Mouse (Mus musculus): Measurements from ENCODE around the gene Maml2.

The Maml2 gene

DNA sequence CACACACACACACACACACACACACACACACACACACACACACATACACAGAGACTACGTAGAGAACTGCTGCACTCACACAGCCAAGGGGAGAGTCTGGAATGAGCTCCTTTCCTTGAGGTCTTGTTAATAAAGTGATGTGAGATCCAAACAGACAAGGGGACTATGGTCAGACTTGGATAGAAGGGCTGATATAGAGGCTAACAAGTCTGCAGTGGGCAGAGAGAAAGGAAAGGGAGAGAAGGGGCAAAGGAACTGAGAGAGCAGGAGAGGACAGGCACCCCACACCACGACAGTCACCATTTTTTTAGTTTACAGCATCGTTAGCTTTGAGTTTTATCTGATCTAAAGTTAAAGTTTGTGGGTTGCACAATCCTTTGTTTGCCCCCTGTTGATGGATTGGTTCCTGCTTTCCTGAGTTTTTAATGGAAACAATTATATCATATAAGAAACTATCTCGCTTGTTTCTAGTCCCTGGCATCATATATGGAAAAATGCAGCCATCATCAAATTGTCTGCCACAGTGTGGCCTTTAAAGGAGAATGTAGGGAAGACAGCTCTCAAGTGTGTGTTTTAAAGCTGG is 149.0 kb downstream of the Maml2 start, which contains the start of gene Gm17571:
Gene Gm17571, minus strand, starts transcription at position 51 of the 583 bp plus-strand sequence.
- no peak for DNase-seq (ENCODE audit: low spot score)

DNA sequence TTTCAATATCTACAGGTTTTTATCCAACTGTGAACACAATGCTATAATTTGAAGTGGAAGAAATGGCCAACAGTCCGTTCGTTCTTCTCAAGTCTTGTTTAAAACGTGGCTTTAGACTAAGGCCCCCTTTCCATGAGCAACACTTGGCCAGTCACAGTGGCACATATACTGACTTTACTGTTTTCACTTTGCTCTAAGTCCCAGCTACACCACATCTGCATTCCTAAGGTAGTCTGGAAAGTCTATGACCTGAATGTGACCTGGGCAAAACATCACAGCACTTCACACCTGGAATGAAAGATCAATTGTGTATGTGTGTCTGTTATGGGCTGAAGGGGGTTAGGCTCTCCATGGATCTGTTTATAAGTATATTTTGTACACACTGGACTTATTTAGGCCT is 151.0 kb downstream of the Maml2 start:
- DNase-seq (ENCODE audit: low spot score) = no peak

DNA sequence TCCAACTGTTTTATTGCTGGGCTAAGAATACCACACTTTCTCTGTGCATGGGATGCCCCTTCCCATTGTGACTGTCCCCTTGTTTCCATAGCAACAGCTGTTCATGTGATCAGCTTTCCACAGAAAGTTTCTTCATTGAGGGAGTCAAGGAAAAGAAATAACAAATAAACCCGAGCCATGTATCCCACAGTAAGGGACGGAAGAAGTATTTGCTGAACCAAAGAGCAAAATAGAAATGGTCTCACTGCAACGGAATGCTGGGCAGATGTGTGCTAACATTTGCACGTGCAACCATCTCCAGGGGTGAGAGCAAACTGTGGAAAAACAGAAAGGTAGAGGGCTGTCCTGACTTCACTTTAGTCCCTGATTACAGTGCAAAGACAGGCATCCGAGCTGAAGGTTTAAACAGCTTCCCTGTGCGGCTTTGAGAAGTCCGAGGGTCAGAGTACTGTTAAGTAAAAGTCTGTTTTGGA is 156.9 kb downstream of the Maml2 start:
- no peak for DNase-seq (ENCODE audit: low spot score)

DNA sequence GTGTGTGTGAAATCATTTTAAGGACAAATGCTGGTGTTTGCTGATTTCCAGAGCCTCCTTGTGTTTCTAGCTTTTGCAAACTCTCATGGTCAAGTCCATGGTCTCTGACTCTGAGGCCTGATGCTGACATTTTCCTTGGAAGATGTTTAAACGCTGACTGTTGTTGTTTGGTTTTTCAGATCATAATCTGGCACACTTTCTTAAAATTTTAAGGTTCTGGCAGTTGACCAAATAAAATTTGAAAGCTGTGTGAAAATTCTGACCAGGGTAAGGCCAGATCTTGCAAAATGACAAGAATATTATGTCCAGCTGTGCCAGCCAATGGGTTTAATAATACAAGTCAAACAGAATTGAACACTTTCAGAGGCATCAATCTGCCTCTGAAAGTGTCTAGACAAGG is 157.5 kb downstream of the Maml2 start:
- DNase-seq (ENCODE audit: low spot score) = no peak

DNA sequence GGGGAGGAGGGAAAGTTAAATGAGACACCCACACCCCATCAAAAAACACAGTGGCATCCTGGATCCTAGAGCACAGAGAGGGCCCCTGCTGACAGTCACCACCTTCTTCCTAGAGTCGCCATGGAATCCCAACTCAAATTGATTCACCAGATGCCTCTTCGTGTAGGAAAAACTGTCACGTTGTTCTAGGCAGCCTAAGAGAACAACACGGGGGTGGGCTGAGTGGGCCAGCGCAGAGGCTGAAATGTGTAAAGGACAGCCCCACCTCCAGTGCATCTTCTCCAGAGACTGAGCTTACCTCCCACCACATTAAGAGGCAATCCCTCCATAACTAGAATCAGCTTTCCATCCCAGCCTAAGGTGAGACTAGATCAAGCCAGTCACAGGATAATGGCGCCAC is 160.0 kb downstream of the Maml2 start:
- DNase-seq (ENCODE audit: low spot score) = no peak

DNA sequence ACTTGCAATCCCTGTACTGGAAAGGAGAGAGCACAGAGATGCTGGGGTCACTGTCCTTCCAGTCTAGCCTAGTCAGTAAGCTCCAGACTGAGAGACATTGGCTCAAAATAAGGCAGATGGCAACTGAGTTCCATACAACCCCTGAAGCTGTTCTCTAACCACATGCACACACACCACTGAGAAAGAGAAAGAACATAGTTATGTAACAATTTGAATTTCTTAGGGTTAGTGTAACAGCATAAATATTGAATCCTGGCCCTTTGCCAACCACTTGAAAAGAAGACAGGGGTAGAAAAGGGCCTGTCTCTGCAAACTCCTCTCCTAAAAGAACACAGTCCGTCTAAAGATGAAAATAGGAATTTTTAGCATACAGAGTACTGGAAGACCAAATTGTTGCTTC is 161.6 kb downstream of the Maml2 start:
- no peak for DNase-seq (ENCODE audit: low spot score)

DNA sequence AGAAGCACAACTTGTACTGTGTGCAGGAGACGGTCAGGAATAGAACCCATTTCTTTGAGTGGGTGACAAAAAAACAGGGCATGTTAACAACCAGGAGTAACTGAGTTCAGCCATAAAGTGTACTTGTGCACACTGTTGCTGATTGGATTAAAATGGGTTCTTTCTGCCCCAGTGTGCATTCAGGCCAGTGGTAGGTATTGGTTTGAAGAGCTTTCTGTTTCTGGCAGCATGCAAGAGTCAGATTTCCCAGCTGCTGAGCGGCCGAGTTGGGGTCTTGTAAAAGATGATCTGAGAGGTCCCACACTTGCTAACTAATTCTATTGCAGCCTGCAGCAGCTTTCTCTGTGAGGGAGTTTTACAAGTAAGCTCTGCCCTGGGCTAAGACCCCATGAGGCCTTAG is 162.3 kb downstream of the Maml2 start:
- no peak for DNase-seq (ENCODE audit: low spot score)

DNA sequence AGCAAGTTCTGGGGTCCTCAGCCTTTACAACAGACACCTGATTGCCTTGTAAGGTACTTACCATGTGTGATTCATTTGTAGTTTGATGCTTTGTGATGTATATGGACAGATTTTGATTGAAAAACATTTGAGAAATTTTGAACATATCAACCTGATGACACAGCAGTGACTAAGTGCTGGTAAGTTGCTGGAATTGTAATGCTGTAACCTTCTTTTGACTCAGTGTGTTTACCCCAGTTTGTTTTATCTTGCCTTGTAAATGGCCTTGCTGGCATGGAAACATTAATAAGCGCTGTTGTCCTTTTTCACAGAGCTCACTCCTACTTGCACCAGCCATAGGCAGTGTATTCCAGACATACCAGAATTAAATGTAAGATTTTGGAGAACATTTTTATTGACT is 163.2 kb downstream of the Maml2 start:
- DNase-seq (ENCODE audit: low spot score) = no peak

DNA sequence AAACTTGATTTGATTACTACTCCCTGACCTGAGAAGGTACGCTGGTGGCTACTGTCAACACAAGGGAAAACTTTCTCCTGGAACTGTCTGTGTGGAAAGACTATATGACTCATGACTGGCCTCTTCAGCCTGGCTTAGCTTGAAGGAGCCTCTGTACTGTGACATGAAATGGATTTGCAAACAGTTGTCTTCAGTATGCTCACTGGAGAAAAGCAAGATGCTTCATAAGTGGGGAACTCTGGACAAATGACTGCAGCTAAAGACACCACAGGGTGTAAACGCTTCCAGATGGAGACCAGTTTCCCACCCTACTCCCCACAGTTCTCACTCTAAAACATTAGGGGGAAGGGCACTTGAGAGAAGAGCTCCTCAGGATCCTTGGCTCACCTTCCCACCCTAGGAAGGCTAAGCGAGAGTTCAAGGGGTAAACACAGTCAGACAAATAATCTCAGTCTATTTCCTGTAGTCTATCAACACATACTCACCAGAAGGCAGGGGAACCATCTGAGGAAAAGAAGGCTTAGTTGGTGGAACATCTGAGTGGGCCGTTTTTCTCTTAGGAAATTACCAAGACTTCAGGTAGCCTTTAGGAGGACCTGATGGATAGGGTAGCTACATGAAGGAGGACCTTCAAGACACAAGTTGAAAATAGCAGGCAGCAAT is 167.7 kb downstream of the Maml2 start:
- no peak for DNase-seq (ENCODE audit: low spot score)

DNA sequence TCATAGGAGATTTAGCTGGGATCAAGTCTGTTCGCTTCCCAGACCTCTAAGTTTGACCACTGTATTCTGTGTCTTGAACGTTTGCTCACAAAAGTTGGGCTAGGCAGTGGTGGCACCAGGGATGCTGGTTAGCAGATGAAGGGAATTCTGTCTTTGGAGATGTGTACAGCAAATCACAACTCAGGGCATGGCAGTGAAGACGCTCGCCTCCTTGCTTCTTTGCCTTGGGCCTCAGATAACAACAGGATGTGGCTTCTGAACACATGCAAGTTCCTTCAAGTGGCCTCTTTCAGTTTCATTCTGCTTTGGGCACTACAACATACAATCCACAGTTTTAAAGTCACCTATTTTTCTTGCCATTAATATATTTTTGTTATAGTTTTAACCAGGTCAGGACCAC is 168.6 kb downstream of the Maml2 start:
- DNase-seq (ENCODE audit: low spot score) = peak; percentile 22

DNA sequence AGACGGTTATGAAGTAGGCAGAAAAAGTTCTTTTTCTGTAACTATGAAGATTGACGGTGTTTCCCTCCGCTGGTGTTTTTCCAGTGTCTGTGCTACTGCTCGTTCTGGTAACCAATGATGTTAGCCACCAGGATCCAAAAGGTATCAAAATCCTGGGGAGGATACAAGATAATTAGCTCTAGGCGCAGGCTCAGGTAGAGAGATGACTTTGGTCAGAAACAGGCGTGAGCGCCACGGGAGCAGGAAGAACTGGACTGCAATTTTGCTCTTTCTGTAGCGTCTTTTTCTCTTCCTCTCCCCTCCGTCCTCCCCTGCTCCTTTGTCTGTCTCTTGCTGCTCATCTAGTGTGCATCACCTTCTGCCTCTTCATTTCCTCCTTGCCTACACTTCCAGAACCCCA is 169.1 kb downstream of the Maml2 start:
- DNase-seq (ENCODE audit: low spot score) = no peak

DNA sequence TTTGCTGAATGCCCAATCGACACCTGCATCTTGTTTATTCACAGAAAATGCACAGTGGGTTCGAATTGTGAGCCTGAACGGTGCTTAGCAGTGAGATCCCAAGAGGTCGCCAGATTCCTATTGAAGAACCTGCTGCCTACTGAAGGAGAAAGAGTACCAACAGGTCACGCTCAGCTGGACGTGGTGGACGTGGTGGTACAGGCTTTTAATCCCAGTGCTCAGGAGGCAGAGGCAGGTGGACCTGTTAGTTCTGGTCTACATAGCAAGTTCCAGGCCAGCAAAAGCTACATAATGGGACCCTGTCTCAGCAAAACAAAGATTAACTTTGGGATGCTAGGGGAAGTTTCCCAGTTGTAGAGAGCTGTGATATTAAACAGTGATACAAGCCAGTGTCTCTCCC is 170.0 kb downstream of the Maml2 start:
- DNase-seq (ENCODE audit: low spot score) = no peak

DNA sequence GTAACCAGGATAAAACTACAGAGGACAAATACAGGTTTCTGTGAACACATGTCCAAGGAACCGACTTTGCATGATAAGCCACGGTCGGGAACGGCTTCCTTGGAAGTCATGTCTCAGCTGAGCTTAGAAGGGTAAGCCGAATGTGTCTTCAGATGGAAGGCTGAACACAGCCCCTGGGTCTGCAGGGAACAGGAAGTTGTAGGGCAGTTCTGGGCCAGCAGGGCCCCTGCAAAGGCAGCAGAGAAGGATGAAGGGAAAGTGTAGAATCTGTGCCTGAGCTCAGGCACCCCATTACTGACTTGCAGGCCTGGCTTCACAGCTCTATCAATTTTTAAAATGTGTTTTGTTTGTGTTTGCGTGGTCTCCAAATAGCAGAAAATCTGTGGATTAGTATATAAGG is 171.0 kb downstream of the Maml2 start:
- DNase-seq (ENCODE audit: low spot score) = no peak

DNA sequence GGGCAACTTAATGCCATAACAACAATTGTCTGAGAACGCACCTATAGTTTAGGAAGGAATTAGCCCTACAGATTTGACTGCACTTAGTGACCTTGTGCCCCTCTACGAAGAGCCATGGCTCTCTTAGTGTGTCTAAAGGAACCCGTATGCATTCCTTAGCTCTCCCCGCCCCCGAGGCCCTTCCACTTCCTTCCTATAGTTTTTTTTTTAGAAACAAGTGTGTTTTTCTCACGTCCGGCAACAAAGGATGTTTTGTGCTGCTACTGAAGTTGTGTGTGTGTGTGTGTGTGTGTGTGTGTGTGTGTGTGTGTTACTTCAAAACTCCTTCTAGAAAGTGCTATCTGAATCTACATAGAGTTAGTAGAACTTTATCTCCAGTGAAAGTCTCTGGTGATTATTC is 172.3 kb downstream of the Maml2 start:
- DNase-seq (ENCODE audit: low spot score) = peak; percentile 11

DNA sequence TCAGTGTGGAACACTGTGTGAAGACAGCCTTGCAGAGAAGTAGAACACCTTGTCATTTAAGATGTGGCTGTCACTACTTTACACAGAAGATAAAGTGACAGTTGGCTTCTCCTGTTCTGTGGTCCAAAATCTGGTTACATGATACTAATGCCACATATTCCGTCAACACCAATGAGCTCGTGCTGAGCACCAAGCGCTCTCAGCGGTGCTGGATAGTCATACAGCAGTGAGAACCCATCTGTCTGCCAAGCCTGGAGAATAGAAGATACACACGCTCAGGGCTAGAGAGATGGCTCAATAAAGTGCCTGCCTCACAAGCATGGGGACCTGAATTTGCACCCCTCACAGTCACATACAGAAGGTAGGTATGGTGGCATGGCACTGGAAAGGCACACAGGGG is 177.2 kb downstream of the Maml2 start:
- DNase-seq (ENCODE audit: low spot score) = no peak

DNA sequence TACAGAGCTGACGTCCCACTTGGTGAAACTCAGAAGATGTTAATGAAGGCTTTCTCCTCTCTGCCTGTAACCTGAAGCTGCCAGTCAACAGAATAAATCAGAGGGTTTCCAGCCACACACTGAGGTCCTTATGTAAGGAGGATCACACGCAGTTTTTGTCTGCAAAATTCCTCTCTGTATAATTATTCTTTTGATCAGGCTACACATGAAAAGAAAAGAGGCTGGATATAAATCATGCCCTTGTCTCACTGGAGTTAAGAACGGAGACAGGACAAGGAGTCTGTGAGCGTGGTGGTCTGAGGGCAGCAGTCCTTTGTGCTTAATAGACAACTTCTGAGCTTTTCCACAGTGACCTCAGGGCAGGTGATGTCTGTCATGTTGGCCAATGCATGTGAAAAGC is 181.5 kb downstream of the Maml2 start:
- DNase-seq (ENCODE audit: low spot score) = no peak

DNA sequence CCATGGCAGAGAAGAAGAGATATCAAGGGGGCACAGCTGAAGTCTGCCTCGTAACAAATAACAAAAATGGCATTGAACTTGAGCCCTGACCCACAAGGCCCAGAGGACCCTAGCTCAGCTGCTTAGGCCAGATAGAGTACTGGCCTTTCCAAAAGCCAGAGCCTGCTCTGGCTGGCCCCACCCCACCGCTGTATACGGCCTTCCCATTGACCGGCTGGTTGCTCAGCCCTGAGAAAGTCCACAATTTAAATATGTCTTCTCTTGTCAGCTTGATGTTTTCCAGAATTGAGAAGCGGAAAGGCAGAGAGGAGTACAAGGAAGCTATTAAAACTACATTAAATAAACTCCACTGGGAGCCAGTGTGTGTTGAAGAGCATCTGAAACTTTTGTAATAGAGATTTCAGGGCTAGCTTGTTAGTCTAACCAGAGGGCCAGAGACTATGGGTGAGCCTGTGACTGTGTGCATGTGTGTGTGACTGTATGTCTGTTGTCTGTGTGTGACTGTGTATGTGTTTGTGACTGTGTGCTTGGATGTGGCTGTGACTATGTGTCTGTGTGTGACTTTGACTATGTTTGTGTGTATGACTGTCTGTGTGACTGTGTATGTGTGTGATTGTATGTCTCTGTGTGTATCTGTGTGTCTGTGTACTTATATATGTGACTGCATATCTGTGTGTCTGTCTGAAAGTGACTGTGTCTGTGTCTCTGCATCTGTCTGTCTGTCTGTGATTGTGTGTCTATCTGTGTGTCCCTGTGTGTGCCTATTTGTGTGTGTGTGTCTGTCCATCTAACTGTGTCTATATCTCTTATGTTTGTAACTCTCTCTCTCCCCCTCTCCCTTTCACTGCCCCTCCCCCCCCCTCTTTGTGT is 185.7 kb downstream of the Maml2 start:
- DNase-seq (ENCODE audit: low spot score) = no peak

DNA sequence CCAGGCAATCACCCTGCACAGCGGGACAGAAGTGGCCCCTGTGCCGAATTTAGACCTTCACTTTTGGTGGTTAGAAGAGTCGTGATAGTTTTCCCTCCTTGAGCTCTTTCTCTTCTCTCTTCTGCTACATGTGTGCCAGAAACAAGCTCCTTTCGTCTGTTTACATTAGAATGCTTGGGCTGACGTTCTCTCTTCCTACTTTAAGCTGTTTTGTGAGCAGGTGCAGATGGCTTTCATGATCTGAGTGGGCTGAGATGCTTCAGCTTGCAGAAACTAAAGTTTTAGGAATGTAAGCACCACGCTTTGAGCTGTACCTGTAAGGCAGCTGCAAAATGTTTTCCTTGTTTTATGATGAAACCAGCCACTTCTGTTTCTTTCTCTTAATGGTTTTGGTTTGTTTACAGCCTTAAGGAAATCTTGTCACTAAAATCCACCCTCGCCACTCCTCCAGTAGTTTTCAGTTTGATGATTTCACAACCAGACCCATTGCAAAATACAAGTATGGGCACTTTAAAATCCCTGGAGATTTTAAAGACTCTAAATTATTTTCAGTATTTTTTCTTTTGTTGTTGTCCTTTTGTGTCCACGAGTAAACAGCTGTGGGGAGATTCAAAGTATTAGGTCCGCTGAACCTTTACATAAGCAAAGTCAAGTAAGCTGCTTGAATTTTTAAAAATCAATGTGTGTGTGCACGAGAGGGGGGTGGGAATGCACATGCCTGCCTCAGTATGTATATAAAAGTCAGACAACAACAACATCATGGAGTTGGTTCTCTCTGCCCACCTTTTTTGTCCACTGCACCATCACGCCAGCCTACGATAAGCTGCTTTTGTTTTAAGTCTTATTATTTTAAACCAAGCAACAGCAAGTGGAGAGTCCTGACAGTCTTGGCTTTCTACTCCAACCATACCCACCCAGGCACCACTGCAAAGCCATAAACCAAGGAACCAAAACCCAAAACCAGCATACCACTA is 186.8 kb downstream of the Maml2 start:
- DNase-seq (ENCODE audit: low spot score) = no peak

DNA sequence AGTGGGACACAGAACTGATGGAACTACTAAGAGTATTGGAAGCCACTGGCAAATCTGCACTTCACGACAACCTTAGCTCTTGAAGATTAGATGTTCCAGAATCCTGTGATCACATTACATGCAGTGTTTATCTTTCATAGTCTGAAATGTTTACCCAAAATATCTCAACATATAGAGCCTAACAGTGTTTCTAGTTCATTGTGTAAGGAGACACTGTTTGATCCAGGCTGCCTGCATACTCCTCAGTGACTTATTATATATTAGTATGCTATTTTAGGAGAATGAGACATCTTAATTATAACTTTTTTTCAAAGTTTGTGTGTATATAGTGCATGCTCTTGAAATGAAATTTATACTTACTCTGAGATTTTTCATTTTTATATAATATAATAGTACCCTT is 188.2 kb downstream of the Maml2 start:
- DNase-seq (ENCODE audit: low spot score) = no peak

DNA sequence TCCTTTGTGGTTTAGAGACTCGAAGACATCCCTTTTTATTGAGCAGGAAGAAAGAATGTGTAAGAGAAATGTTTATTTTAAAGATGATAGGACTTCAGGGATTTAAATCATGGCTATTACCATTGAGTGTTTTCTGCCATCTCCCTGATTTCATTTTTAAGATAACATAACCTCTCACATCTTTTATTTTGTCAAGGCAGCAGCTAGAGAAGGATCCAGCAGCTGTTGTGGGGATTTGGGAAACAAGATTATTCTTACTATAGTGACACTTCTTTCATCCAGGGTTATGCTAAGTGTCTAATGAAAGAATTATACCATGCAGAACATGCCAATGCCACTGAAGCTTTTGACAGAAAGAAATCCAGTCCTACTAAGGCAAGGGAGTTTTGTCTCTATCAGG is 193.3 kb downstream of the Maml2 start:
- DNase-seq (ENCODE audit: low spot score) = no peak

DNA sequence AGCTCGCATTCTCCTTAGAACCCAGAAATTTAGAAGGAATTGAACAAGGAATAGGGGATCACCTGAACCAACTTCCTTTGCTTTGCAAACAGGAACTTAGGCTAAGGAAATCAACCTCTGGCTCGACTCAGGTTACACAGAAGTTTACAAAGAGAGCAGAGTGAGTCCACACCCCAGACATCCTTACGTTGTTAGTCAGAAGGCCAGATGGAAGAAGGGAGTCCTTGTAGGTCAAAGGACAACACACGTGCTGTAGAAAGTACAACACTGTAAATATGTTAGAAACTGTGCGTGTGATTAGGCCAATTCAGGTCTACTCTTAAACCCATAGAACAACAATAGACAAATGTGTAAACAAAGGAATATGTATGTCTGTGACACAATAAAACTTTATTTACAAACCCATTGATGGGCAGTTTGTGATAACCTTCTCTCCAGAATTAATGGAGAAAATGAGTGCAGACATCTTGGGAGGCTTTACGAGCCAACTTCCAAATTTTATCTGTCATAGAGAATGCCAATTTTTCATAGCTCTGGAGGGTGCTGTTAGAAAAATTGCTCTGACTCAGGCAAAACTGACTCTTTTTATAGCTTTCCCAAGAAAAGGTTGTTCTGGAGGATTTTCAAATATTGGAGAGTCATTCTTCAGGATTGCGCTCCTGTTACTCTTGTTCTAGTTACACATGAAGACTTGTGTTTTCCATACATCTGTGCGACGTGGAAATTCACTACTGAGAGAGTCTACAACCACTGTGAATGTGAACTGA is 194.3 kb downstream of the Maml2 start:
- no peak for DNase-seq (ENCODE audit: low spot score)

Data from spleen, adult 12 weeks (tissue).